Mouse (Mus musculus) MEL (cell line): ENCODE results near the gene Rrh. TPM values are rescaled to one million over a fixed set of nuclear protein-coding genes. Genes with fewer than 3 reads are reported as not detected.

Experiments used
- DNase-seq: peaks from one replicate; pipeline ENCODE4 v3.0.0; 2011; ENCODE audit warnings: low read depth, low spot score
- H3K27ac ChIP-seq: 2 replicates; pipeline ENCODE4 v1.5.1; 2012; ENCODE audit warnings: low read depth, mild to moderate bottlenecking, control low read depth, low read length, moderate library complexity; ENCODE audit not compliant: control insufficient read depth
- H3K27me3 ChIP-seq, 2 experiments: fragments of 150-350 bp in 1 of 2; sonication (generic) in 1 of 2; 2 replicates each; pipeline ENCODE4 v1.6.1; 2012; ENCODE audit warnings: low read length in 2 of 2, mild to moderate bottlenecking in 2 of 2, improper control_type of control experiment in 1 of 2, moderate library complexity in 1 of 2; ENCODE audit not compliant: insufficient read depth in 2 of 2, control insufficient read depth in 1 of 2
- H3K36me3 ChIP-seq, 2 experiments: 2 replicates each; pipeline ENCODE4 v1.6.1; 2012 to 2014; ENCODE audit warnings: low read length in 2 of 2, improper control_type of control experiment in 1 of 2, inconsistent platforms in 1 of 2, mild to moderate bottlenecking in 1 of 2; ENCODE audit not compliant: insufficient read depth in 2 of 2, control insufficient read depth in 1 of 2
- H3K4me1 ChIP-seq, 2 experiments: fragments of 150-350 bp in 1 of 2; sonication (generic) in 1 of 2; 2 replicates each; pipeline ENCODE4 v1.6.1; 2012; ENCODE audit warnings: low read length in 2 of 2, improper control_type of control experiment in 1 of 2, mild to moderate bottlenecking in 1 of 2; ENCODE audit not compliant: insufficient read depth in 2 of 2, control insufficient read depth in 1 of 2
- H3K4me3 ChIP-seq, 2 experiments: fragments of 150-350 bp in 1 of 2; sonication (generic) in 1 of 2; 2 replicates each; pipeline ENCODE4 v1.5.1; 2012; ENCODE audit warnings: low read depth in 2 of 2, low read length in 2 of 2, mild to moderate bottlenecking in 2 of 2, moderate library complexity in 2 of 2, control low read depth in 1 of 2, improper control_type of control experiment in 1 of 2; ENCODE audit not compliant: control insufficient read depth in 1 of 2, insufficient read depth in 1 of 2
- H3K79me2 ChIP-seq: 2 replicates; pipeline ENCODE4 v1.6.1; 2012; ENCODE audit warnings: mild to moderate bottlenecking, low read length, moderate library complexity; ENCODE audit not compliant: control insufficient read depth, poor library complexity, insufficient read depth
- H3K9ac ChIP-seq: 2 replicates; pipeline ENCODE4 v1.6.1; 2012; ENCODE audit warnings: low read depth, mild to moderate bottlenecking, control low read depth, low read length, moderate library complexity; ENCODE audit not compliant: control insufficient read depth, poor library complexity, severe bottlenecking
- H3K9me3 ChIP-seq: fragments of 150-350 bp; sonication (generic); replicated peaks from 2 replicates; pipeline ENCODE4 v1.6.1; 2012; ENCODE audit warnings: mild to moderate bottlenecking, low read length, improper control_type of control experiment, moderate library complexity; ENCODE audit not compliant: insufficient read depth
- CHD2 ChIP-seq: IDR thresholded peaks from 2 replicates; pipeline ENCODE4 v1.6.1; 2011; ENCODE audit warnings: low read length, improper control_type of control experiment
- CTCF ChIP-seq, 3 experiments: IDR thresholded peaks in 2 of 3; conservative IDR thresholded peaks in 1 of 3; 2 replicates each; pipeline ENCODE4 v1.5.1; 2011 to 2012; ENCODE audit warnings: low read length in 3 of 3, low read depth in 2 of 3, mild to moderate bottlenecking in 2 of 3, improper control_type of control experiment in 1 of 3, inconsistent platforms in 1 of 3, mixed read lengths in 1 of 3, moderate library complexity in 1 of 3; ENCODE audit not compliant: control insufficient read depth in 1 of 3, insufficient read depth in 1 of 3, poor library complexity in 1 of 3, severe bottlenecking in 1 of 3
- E2F4 ChIP-seq: IDR thresholded peaks from 2 replicates; pipeline ENCODE4 v1.6.1; 2011; ENCODE audit warnings: low read depth, low read length, improper control_type of control experiment, borderline replicate concordance
- ELF1 ChIP-seq: IDR thresholded peaks from 2 replicates; pipeline ENCODE4 v1.6.1; 2014; ENCODE audit warnings: low read depth, mild to moderate bottlenecking, inconsistent platforms, low read length, improper control_type of control experiment, moderate library complexity
- EP300 ChIP-seq, 2 experiments: IDR thresholded peaks; 2 replicates each; pipeline ENCODE4 v1.6.1; 2011; ENCODE audit warnings: improper control_type of control experiment in 2 of 2, low read length in 2 of 2, low read depth in 1 of 2, mild to moderate bottlenecking in 1 of 2
- ETS1 ChIP-seq: IDR thresholded peaks from 2 replicates; pipeline ENCODE4 v1.6.1; 2012; ENCODE audit warnings: low read depth, mild to moderate bottlenecking, inconsistent platforms, low read length, improper control_type of control experiment, moderate library complexity
- HCFC1 ChIP-seq: IDR thresholded peaks from 2 replicates; pipeline ENCODE4 v1.6.1; 2012; ENCODE audit warnings: low read depth, mild to moderate bottlenecking, inconsistent platforms, low read length, improper control_type of control experiment, moderate library complexity
- KAT2A ChIP-seq: conservative IDR thresholded peaks from 2 replicates; pipeline ENCODE4 v1.6.1; 2012; ENCODE audit warnings: low read depth, low read length, improper control_type of control experiment, inconsistent platforms
- MAX ChIP-seq: IDR thresholded peaks from 2 replicates; pipeline ENCODE4 v1.6.1; 2011; ENCODE audit warnings: low read length, improper control_type of control experiment
- MAZ ChIP-seq: IDR thresholded peaks from 2 replicates; pipeline ENCODE4 v1.6.1; 2012; ENCODE audit warnings: low read depth, mild to moderate bottlenecking, inconsistent platforms, low read length, improper control_type of control experiment
- MEF2A ChIP-seq: IDR thresholded peaks from 2 replicates; pipeline ENCODE4 v1.6.1; 2014; ENCODE audit warnings: low read depth, mild to moderate bottlenecking, inconsistent platforms, low read length, improper control_type of control experiment; ENCODE audit not compliant: poor library complexity, insufficient replicate concordance, severe bottlenecking; ENCODE audit errors: extremely low read depth
- MXI1 ChIP-seq: IDR thresholded peaks from 2 replicates; pipeline ENCODE4 v1.6.1; 2011; ENCODE audit warnings: mild to moderate bottlenecking, low read depth, low read length, improper control_type of control experiment
- MYC ChIP-seq: IDR thresholded peaks from 2 replicates; pipeline ENCODE4 v1.6.1; 2011; ENCODE audit warnings: low read depth, mild to moderate bottlenecking, low read length, improper control_type of control experiment, moderate library complexity
- NELFE ChIP-seq: IDR thresholded peaks from 2 replicates; pipeline ENCODE4 v1.6.1; 2011; ENCODE audit warnings: low read depth, low read length, improper control_type of control experiment
- NRF1 ChIP-seq: IDR thresholded peaks from 2 replicates; pipeline ENCODE4 v1.6.1; 2014; ENCODE audit warnings: low read depth, mild to moderate bottlenecking, inconsistent platforms, low read length, improper control_type of control experiment, moderate library complexity; ENCODE audit not compliant: poor library complexity, insufficient read depth, severe bottlenecking
- POLR2A ChIP-seq, 2 experiments: IDR thresholded peaks; 2 replicates each; pipeline ENCODE4 v1.6.1; 2011 to 2012; ENCODE audit warnings: low read length in 2 of 2, mild to moderate bottlenecking in 2 of 2, control low read depth in 1 of 2, improper control_type of control experiment in 1 of 2, low read depth in 1 of 2, moderate library complexity in 1 of 2; ENCODE audit not compliant: control insufficient read depth in 1 of 2, insufficient read depth in 1 of 2, poor library complexity in 1 of 2
- POLR2AphosphoS2 ChIP-seq: IDR thresholded peaks from 2 replicates; pipeline ENCODE4 v1.6.1; 2011; ENCODE audit warnings: low read length, improper control_type of control experiment
- SIN3A ChIP-seq: IDR thresholded peaks from 2 replicates; pipeline ENCODE4 v1.6.1; 2012; ENCODE audit warnings: low read length, improper control_type of control experiment, inconsistent platforms
- SMC3 ChIP-seq: IDR thresholded peaks from 2 replicates; pipeline ENCODE4 v1.6.1; 2011; ENCODE audit warnings: low read depth, low read length, improper control_type of control experiment
- TAL1 ChIP-seq: IDR thresholded peaks from 2 replicates; pipeline ENCODE4 v1.6.1; 2012; ENCODE audit warnings: mild to moderate bottlenecking, inconsistent platforms, low read length, moderate library complexity, mixed read lengths
- TBP ChIP-seq: IDR thresholded peaks from 2 replicates; pipeline ENCODE4 v1.8.0; 2011; ENCODE audit warnings: low read depth, low read length, improper control_type of control experiment
- USF1 ChIP-seq: IDR thresholded peaks from 2 replicates; pipeline ENCODE4 v1.6.1; 2014; ENCODE audit warnings: low read depth, mild to moderate bottlenecking, inconsistent platforms, low read length, improper control_type of control experiment, moderate library complexity
- ZKSCAN1 ChIP-seq: IDR thresholded peaks from 2 replicates; pipeline ENCODE4 v1.6.1; 2012; ENCODE audit warnings: low read depth, mild to moderate bottlenecking, inconsistent platforms, low read length, improper control_type of control experiment, moderate library complexity
- ZNF384 ChIP-seq: IDR thresholded peaks from 2 replicates; pipeline ENCODE4 v1.6.1; 2012; ENCODE audit warnings: low read depth, mild to moderate bottlenecking, inconsistent platforms, low read length, improper control_type of control experiment
- polyA plus RNA-seq, 2 experiments: library from polyadenylated mRNA; stranded (reverse) in 1 of 2; unstranded in 1 of 2; fragments of >175 nt in 1 of 2; fragments of >200 nt in 1 of 2; gene quantifications; 2 replicates each; pipeline versions ENCODE4 v1.2.1 to v1.2.4; 2012; ENCODE audit warnings: low replicate concordance in 2 of 2, low read depth in 1 of 2; ENCODE audit not compliant: insufficient read length in 2 of 2, insufficient read depth in 1 of 2, missing spikeins in 1 of 2
- total RNA-seq: library from RNA; depleted of rRNA; stranded (reverse); fragments of 300-350 nt; gene quantifications from 2 replicates; pipeline ENCODE4 v1.2.3, GENCODE M21; 2012

Gene Rrh
- total and polyA plus RNA-seq, 3 experiments: 0.11 to 0.19 TPM; not detected in 1

DNA sequence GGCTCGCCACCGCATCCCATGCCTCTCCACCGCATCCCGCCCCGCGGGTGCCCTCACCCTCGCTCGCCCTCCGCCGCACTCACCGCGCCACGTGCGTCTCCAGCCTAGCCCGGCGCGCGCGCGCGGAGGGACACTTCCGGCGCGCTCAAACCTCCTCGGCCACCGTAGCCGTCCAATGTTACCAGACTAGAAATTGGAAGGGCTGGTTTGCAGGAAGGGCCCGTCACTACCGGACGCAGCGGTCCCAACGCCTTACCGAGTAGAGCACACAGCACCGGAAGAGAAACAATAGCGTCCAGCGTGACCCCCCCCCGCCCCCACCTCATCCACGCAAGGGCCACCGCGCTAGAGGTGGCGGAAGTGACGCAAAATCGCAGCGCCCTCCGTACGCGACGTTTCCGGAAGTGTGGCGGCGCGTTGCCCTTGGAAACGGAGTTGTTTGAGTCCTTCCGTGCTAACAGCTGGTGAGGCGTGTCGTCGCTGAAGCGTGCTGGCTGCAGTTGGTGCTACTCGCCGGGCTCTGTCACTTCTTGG, 8.7 kb upstream of the Rrh start, which contains the start of gene Gar1:
Gar1 (minus strand) TSS at position 362 of the 534 bp plus-strand sequence.
- DNase-seq: peak; percentile 99
- peaks cover 4 to 25% of the 10 kb centered on the region in 2 experiments; a peak in 3 of 4 replicates for H3K4me1 ChIP-seq
- no peaks in the 10 kb centered on the region for H3K27me3 ChIP-seq
- H3K79me2 ChIP-seq: peaks cover 32% of the 10 kb centered on the region
- TF ChIP-seq CHD2 (peak; percentile 21; the same call in 1 of the 2 replicates), POLR2A (IDR thresholded peaks at IDR 0.05; ENCODE audit: control insufficient read depth in 1 of 2, insufficient read depth in 1 of 2, low read depth in 1 of 2, low read length in 2 of 2, poor library complexity in 1 of 2) (peak in 1 of 2 experiments; percentile 77; a peak in 2 of 4 replicates), EP300 (IDR thresholded peaks at IDR 0.05; ENCODE audit: low read depth in 1 of 2, low read length in 2 of 2) (no peak), SMC3 (no peak), MAZ (no peak), E2F4 (peak; percentile 71; the same call in 1 of the 2 replicates), CTCF (IDR thresholded peaks at IDR 0.05 in 2 of 3, conservative IDR thresholded peaks at IDR 0.05 in 1 of 3; ENCODE audit: control insufficient read depth in 1 of 3, insufficient read depth in 1 of 3, low read depth in 2 of 3, low read length in 3 of 3, poor library complexity in 1 of 3, severe bottlenecking in 1 of 3) (no peak), NRF1 (peak; percentile 67), MAX (peak; percentile 95), MEF2A (no peak), NELFE (no peak), TAL1 (no peak), KAT2A (peak; percentile 78), HCFC1 (peak; percentile 93), ETS1 (peak; percentile 77), MXI1 (peak; percentile 99), SIN3A (peak; percentile 100), ELF1 (peak; percentile 95), MYC (peak; percentile 97), TBP (no peak), POLR2AphosphoS2 (peak; percentile 36; the same call in 1 of the 2 replicates), ZKSCAN1 (no peak), ZNF384 (no peak), USF1 (peak; percentile 53)
- H3K9me3 ChIP-seq: no peaks in the 10 kb centered on the region
- H3K9ac ChIP-seq: peak within 1 kb of the TSS; percentile 94
- H3K27ac ChIP-seq: peak within 1 kb of the TSS; percentile 88
- H3K36me3 ChIP-seq: peaks cover 7 to 20% of the 10 kb centered on the region in 2 experiments
- peak within 1 kb of the TSS; percentile 78 to 85 for H3K4me3 ChIP-seq
